Mouse (Mus musculus) midbrain, embryonic 16.5 days (tissue): ENCODE measurements at regions not wholly inside any gene's neighbourhood (a gene's known extent, or its start where the extent isn't known, plus 50 kb on each side); places are given as distances from the start of the nearest gene placed in this dataset.

Source experiments
- ATAC-seq: fragments of 200-750 bp; cut with Nextera tagmentation; 2 replicates; pipeline ENCODE4 v1.8.0; 2017; ENCODE audit warnings: moderate TSS enrichment
- H3K27ac ChIP-seq: fragments of 300-500 bp; sonication (generic); 2 replicates; pipeline ENCODE4 v1.5.1; 2014; ENCODE audit warnings: mild to moderate bottlenecking, low read length, mixed read lengths
- H3K27me3 ChIP-seq: fragments of 300-500 bp; sonication (generic); 2 replicates; pipeline ENCODE4 v1.6.1; 2014; ENCODE audit warnings: low read depth, low read length, mixed read lengths; ENCODE audit not compliant: control insufficient read depth, insufficient read depth
- H3K36me3 ChIP-seq: fragments of 300-500 bp; sonication (generic); 2 replicates; pipeline ENCODE4 v1.6.1; 2014; ENCODE audit warnings: mild to moderate bottlenecking, low read length, moderate library complexity, mixed read lengths; ENCODE audit not compliant: control insufficient read depth, insufficient read depth
- H3K4me1 ChIP-seq: fragments of 300-500 bp; sonication (generic); 2 replicates; pipeline ENCODE4 v1.6.1; 2014; ENCODE audit warnings: mild to moderate bottlenecking, low read length, mixed read lengths; ENCODE audit not compliant: control insufficient read depth, insufficient read depth
- H3K4me2 ChIP-seq: fragments of 300-500 bp; sonication (generic); 2 replicates; pipeline ENCODE4 v1.6.1; 2014; ENCODE audit warnings: mild to moderate bottlenecking, low read length, mixed read lengths
- H3K4me3 ChIP-seq: fragments of 300-500 bp; sonication (generic); 2 replicates; pipeline ENCODE4 v1.5.1; 2014; ENCODE audit warnings: low read depth, mild to moderate bottlenecking, low read length, moderate library complexity, mixed read lengths
- H3K9ac ChIP-seq: fragments of 300-500 bp; sonication (generic); 2 replicates; pipeline ENCODE4 v1.6.1; 2014; ENCODE audit warnings: low read depth, low read length, mixed read lengths
- H3K9me3 ChIP-seq: fragments of 300-500 bp; sonication (generic); replicated peaks from 2 replicates; pipeline ENCODE4 v1.6.1; 2014; ENCODE audit warnings: mild to moderate bottlenecking, low read length, mixed read lengths; ENCODE audit not compliant: control insufficient read depth, poor library complexity, severe bottlenecking
- WGBS: fragments of 180-500 bp; shearing (Covaris S2); extraction: QIAGEN DNeasy Blood & Tissue Kit; methylation state at CpG from one replicate; pipeline ENCODE4 v1.1.7; 2014; 5-methylcytosine and 5-hydroxymethylcytosine counted together

- Histone ChIP-seq H3K27ac (no peak overlapping the region), H3K36me3 (no peaks in the 10 kb centered on the region), H3K4me1 (no peaks in the 10 kb centered on the region), H3K4me2 (no peak overlapping the region), H3K9ac (no peak overlapping the region), H3K4me3 (no peak overlapping the region), H3K9me3 (no peaks in the 10 kb centered on the region), H3K27me3 (no peaks in the 10 kb centered on the region)
- ATAC-seq = no peak
- 59% methylated on average over 5 of the region's 5 CpGs for WGBS
These were observed 102.3 kb downstream of the Pja2 start for GRCm38 (mm10) chr17:64229225-64229976.

DNA sequence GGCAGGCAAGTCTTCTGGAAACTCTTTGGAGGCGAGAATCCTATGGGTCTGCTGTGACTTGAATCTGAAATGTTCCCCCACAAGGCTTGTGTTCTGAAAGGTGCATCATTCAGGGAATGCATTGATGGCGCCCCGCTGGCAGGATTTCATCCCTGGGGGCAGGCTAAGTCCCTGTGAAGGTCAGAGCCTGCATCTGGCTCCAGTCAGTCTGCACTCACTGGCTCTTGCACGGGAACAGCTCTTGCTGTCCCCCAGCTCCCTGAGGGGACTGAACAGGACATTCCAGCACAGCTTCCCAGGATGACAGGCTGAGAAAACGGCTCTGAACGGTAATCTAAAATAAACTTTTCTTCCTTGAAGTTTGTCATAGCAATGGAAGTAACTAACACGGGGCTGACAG is 117.1 kb downstream of the Pja2 start:
- 20% methylated on average over 7 of the region's 7 CpGs for WGBS
- Histone ChIP-seq H3K4me3 (no peak overlapping the region), H3K36me3 (no peaks in the 10 kb centered on the region), H3K27ac (no peak overlapping the region), H3K27me3 (no peaks in the 10 kb centered on the region), H3K9me3 (no peaks in the 10 kb centered on the region), H3K4me1 (no peaks in the 10 kb centered on the region; the same call in 1 of the 2 replicates), H3K9ac (no peak overlapping the region), H3K4me2 (no peak overlapping the region)
- no peak for ATAC-seq

GRCm38 (mm10) chr17:64213251-64213650 is 118.5 kb downstream of the Pja2 start:
- no peak for ATAC-seq
- Histone ChIP-seq H3K9ac (no peak overlapping the region), H3K4me3 (no peak overlapping the region), H3K9me3 (no peaks in the 10 kb centered on the region), H3K36me3 (no peaks in the 10 kb centered on the region), H3K27ac (no peak overlapping the region), H3K27me3 (no peaks in the 10 kb centered on the region), H3K4me1 (no peaks in the 10 kb centered on the region; the same call in 1 of the 2 replicates), H3K4me2 (no peak overlapping the region)
- 94% methylated on average over 4 of the region's 4 CpGs for WGBS

DNA sequence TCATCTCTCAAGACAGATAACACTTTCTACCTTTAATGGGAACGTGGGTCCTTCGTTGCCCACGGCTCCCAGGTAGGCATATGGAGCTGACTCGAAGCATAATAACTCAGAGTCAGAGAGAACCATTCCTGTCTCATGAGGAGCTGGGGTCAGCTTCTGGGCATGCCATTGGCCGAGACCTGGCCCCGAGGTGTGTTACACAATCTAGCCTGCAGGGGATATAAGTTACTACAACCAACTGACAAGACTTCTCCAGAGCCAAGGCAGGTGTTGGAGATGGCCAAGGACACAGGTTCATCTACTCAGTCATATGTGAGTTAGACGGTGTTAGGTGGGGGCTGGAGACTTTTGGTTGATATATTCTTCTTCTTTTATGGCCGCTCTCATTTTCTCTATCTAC is 120.4 kb downstream of the Pja2 start:
- no peak for ATAC-seq
- Histone ChIP-seq H3K4me1 (no peaks in the 10 kb centered on the region; the same call in 1 of the 2 replicates), H3K36me3 (no peaks in the 10 kb centered on the region), H3K4me3 (no peak overlapping the region), H3K4me2 (no peak overlapping the region), H3K27ac (no peak overlapping the region), H3K9ac (no peak overlapping the region), H3K27me3 (no peaks in the 10 kb centered on the region), H3K9me3 (no peaks in the 10 kb centered on the region)
- 90% methylated on average over 8 of the region's 8 CpGs for WGBS

DNA sequence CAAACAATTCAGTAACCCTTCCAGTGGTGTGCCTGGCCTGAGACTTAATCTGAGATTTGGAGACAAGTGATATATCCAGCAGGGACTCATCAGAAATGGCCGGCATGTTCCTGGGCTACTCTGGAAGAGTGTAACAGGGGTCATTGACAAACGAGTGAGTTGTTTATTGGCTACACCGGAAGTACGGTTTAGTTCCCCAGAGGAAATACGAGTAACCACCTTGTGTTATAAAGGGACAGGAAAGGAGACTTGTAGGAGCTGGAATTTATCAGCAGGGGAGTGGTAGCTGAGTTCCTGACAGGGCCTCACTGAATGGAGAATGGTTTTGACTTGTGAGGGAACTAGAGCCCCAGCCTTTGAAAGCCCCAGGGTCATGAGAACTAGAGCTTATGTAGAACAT is 121.3 kb downstream of the Pja2 start:
- H3K9me3 ChIP-seq = no peaks in the 10 kb centered on the region
- no peak for ATAC-seq
- no peak overlapping the region for H3K9ac ChIP-seq
- H3K36me3 ChIP-seq = no peaks in the 10 kb centered on the region
- WGBS = 84% methylated on average over 5 of the region's 5 CpGs
- no peak overlapping the region for H3K4me2 ChIP-seq
- H3K27ac ChIP-seq = no peak overlapping the region
- no peaks in the 10 kb centered on the region for H3K27me3 ChIP-seq
- H3K4me3 ChIP-seq = no peak overlapping the region
- no peaks in the 10 kb centered on the region; the same call in 1 of the 2 replicates for H3K4me1 ChIP-seq

DNA sequence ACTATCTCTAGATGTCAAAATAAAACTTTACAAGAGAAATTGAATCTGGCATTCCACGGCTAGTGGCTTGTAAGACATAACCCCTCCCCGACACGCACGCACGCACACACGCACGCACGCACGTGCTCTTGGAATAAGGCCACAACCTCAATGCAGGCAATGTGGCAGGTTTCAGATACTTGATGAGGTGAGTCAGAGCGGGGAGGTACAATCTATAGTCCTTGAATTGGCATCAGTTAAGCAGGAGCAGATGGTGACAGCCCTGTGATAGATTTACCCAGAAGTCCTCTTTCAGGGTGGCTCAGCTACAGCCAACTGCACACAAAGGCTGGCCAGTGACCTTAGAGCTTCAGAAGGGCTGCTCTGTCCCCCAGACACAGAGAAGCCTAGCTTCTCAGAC is 122.1 kb downstream of the Pja2 start:
- H3K4me3 ChIP-seq = no peak overlapping the region
- 87% methylated on average over 10 of the region's 10 CpGs for WGBS

DNA sequence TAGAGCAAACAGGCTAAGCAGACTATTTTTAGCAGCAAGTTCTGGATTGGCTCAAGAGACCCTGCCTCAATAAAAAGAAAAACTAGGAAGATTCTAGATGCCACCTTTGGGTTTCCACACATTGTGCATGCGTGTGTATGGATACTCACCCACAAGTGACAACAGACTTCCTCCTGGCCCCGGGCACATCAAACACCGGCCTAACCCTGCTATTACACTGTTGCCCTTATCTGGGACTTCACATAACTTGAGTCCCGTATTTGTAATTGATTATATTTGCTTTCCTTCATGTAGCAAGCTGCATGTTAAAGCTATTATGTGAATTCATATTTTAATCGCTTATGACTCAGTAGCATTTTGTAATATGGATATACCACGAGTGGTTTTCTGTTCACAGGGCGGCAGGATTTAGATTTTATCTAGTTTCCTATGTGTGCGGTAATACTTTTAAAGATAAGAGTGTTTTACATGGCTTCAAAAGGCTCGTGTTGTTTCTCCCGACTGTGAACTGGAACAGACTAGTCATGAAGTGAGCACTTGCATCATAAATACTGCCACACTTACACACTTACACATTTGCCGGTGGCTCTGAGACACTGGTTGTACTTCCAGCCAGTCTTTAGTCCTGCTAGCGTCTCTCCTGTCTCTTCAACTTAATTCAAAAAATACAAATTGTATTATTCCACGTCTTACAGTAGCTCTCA is 123.4 kb downstream of the Pja2 start:
- Histone ChIP-seq H3K9me3 (no peaks in the 10 kb centered on the region), H3K27ac (no peak overlapping the region), H3K4me2 (no peak overlapping the region), H3K4me1 (no peaks in the 10 kb centered on the region; the same call in 1 of the 2 replicates), H3K4me3 (no peak overlapping the region), H3K36me3 (no peaks in the 10 kb centered on the region), H3K9ac (no peak overlapping the region), H3K27me3 (no peaks in the 10 kb centered on the region)
- ATAC-seq = no peak
- 85% methylated on average over 13 of the region's 13 CpGs for WGBS

More for the DNA sequence above, 122.1 kb downstream of the Pja2 start:
- Histone ChIP-seq H3K36me3 (no peaks in the 10 kb centered on the region), H3K9me3 (no peaks in the 10 kb centered on the region), H3K4me1 (no peaks in the 10 kb centered on the region; the same call in 1 of the 2 replicates), H3K27ac (no peak overlapping the region), H3K27me3 (no peaks in the 10 kb centered on the region), H3K9ac (no peak overlapping the region), H3K4me2 (no peak overlapping the region)
- ATAC-seq = no peak

DNA sequence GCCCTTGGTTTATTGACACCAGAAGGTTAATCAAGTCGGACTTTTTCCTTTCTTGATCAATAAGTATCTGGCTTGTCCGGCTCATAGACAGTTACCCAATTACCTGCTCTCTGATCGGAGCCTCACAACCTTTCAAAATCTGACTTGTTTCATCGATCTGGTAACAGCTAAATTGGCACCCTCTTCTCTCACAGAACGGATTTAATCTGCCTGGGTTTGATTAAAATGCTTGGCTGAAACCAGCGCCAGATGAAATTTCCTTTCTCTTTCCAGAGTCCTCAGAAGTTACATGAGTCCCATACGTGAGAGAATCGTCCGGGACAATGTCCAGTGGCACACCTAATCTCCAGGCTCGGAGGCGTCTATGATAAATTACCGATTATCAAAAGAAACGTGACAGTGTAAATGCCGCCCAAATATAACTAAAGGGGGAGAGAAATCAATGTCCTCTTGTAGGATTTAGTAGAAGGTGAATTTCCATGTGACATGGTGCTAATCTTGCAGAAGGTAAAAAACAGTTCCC is 125.5 kb downstream of the Pja2 start:
- WGBS = 72% methylated on average over 14 of the region's 14 CpGs

GRCm38 (mm10) chr17:64203611-64204010 is 128.1 kb downstream of the Pja2 start:
- H3K36me3 ChIP-seq = no peaks in the 10 kb centered on the region
- H3K27ac ChIP-seq = no peak overlapping the region
- no peaks in the 10 kb centered on the region for H3K9me3 ChIP-seq
- H3K4me2 ChIP-seq = no peak overlapping the region
- ATAC-seq = no peak
- H3K9ac ChIP-seq = no peak overlapping the region
- 74% methylated on average over 7 of the region's 7 CpGs for WGBS
- H3K4me3 ChIP-seq = no peak overlapping the region
- H3K4me1 ChIP-seq = no peaks in the 10 kb centered on the region
- no peaks in the 10 kb centered on the region for H3K27me3 ChIP-seq

More for the DNA sequence above, 125.5 kb downstream of the Pja2 start:
- Histone ChIP-seq H3K9me3 (no peaks in the 10 kb centered on the region), H3K27me3 (no peaks in the 10 kb centered on the region), H3K4me2 (no peak overlapping the region), H3K4me3 (no peak overlapping the region), H3K36me3 (no peaks in the 10 kb centered on the region), H3K27ac (no peak overlapping the region), H3K4me1 (no peaks in the 10 kb centered on the region; the same call in 1 of the 2 replicates), H3K9ac (no peak overlapping the region)
- no peak for ATAC-seq
